Mouse (Mus musculus) spleen, adult 2 months (tissue): ENCODE measurements around the gene Pls3.
"Not testable (repeated sequence)": the region's sequence is repeated elsewhere in the genome, so short reads cannot be mapped to it uniquely, and the experiment has no call there.

Experiments
- CTCF ChIP-seq: fragments of 200-500 bp; IDR thresholded peaks from 2 replicates; pipeline ENCODE4 v1.5.1; 2011; ENCODE audit warnings: mild to moderate bottlenecking, inconsistent platforms; ENCODE audit not compliant: insufficient read depth, insufficient read length, insufficient replicate concordance; ENCODE audit errors: extremely low read depth
- POLR2A ChIP-seq: fragments of 200-500 bp; IDR thresholded peaks from 2 replicates; pipeline ENCODE4 v1.6.1; 2011; ENCODE audit warnings: low read depth, low read length, inconsistent platforms

GRCm38 (mm10) chrX:75757966-75758365, 117.0 kb downstream of the Pls3 start:
- not testable (repeated sequence) for TF ChIP-seq POLR2A, CTCF
